Mouse (Mus musculus) ES-Bruce4 (cell line): ENCODE results near the gene Ftsj3.

Experiments
- CTCF ChIP-seq: IDR thresholded peaks from one replicate; pipeline ENCODE4 v1.8.1; 2011; ENCODE audit warnings: low read depth, low read length
- EP300 ChIP-seq: IDR thresholded peaks from 2 replicates; pipeline ENCODE4 v1.6.1; 2011; ENCODE audit warnings: low read depth, low read length; ENCODE audit not compliant: insufficient read depth

- TF ChIP-seq EP300 (no peak), CTCF (no peak)
Measured at GRCm38 (mm10) chr11:106264988-106265387, 9.1 kb upstream of the Ftsj3 start.
